Mouse (Mus musculus) intestine, embryonic 14.5 days (tissue): ENCODE measurements at regions not wholly inside any gene's neighbourhood (a gene's known extent, or its start where the extent isn't known, plus 50 kb on each side); places are given as distances from the start of the nearest gene placed in this dataset.

Source experiments
- ATAC-seq: fragments of 200-750 bp; cut with Nextera tagmentation; replicated peaks from 2 replicates; pipeline ENCODE4 v1.8.0; 2017; ENCODE audit warnings: low read depth, moderate number of reproducible peaks, moderate TSS enrichment, moderate library complexity; ENCODE audit not compliant: low FRiP score, low TSS enrichment
- DNase-seq: peaks from one replicate; pipeline ENCODE4 v3.0.0-alpha.2; 2018; ENCODE audit warnings: low spot score
- H3K27ac ChIP-seq: fragments of 300-500 bp; sonication (generic); 2 replicates; pipeline ENCODE4 v1.5.1; 2014; ENCODE audit warnings: low read depth, mild to moderate bottlenecking, control low read depth
- H3K27me3 ChIP-seq: fragments of 300-500 bp; sonication (generic); replicated peaks from 2 replicates; pipeline ENCODE4 v1.6.1; 2014; ENCODE audit warnings: low read length, control low read depth; ENCODE audit not compliant: control insufficient read depth, insufficient read depth
- H3K36me3 ChIP-seq: fragments of 300-500 bp; sonication (generic); 2 replicates; pipeline ENCODE4 v1.6.1; 2014; ENCODE audit warnings: low read length, control low read depth; ENCODE audit not compliant: control insufficient read depth, insufficient read depth
- H3K4me1 ChIP-seq: fragments of 300-500 bp; sonication (generic); replicated peaks from 2 replicates; pipeline ENCODE4 v1.6.1; 2014; ENCODE audit warnings: low read length, control low read depth, mixed read lengths; ENCODE audit not compliant: control insufficient read depth, insufficient read depth
- H3K4me2 ChIP-seq: fragments of 300-500 bp; sonication (generic); 2 replicates; pipeline ENCODE4 v1.6.1; 2014; ENCODE audit warnings: low read length
- H3K4me3 ChIP-seq: fragments of 300-500 bp; sonication (generic); 2 replicates; pipeline ENCODE4 v1.5.1; 2014; ENCODE audit warnings: low read depth, low read length, control low read depth, mixed read lengths
- H3K9ac ChIP-seq: fragments of 300-500 bp; sonication (generic); 2 replicates; pipeline ENCODE4 v1.6.1; 2014; ENCODE audit warnings: mild to moderate bottlenecking, low read length
- H3K9me3 ChIP-seq: fragments of 300-500 bp; sonication (generic); 2 replicates; pipeline ENCODE4 v1.6.1; 2016; ENCODE audit warnings: low read length, control low read depth; ENCODE audit not compliant: control insufficient read depth
- WGBS: fragments of 180-500 bp; shearing (Covaris S2); extraction: QIAGEN DNeasy Blood & Tissue Kit; methylation state at CpG from one replicate; pipeline ENCODE4 v1.1.7; 2014; 5-methylcytosine and 5-hydroxymethylcytosine counted together

GRCm38 (mm10) chr4:7385069-7385468 is 853.8 kb downstream of the Car8 start:
- H3K27me3 ChIP-seq: no peaks in the 10 kb centered on the region
- no peak overlapping the region for H3K4me2 ChIP-seq
- H3K9ac ChIP-seq: no peak overlapping the region
- DNase-seq (no peak), ATAC-seq (no peak)
- H3K36me3 ChIP-seq: no peaks in the 10 kb centered on the region
- no peaks in the 10 kb centered on the region for H3K9me3 ChIP-seq
- H3K4me1 ChIP-seq: no peaks in the 10 kb centered on the region
- H3K4me3 ChIP-seq: no peak overlapping the region
- H3K27ac ChIP-seq: no peak overlapping the region

DNA sequence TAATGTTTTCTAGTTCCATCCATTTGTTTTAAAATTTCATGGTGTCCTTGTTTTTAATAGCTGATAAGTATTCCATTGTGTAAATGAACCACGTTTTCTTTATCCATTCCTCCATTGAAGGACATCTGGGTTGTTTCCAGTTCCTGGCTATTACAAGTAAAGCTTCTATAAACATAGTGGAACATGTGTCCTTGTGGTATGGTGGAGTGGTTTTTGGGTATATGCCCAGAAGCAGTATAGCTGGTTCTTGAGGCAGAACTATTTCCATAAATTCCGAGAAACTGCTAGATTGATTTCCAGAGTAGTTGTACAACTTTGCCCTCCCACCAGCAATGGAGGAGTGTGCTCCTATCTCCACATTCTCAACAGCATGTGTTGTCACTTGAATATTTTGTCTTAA is 858.8 kb downstream of the Car8 start:
- Histone ChIP-seq H3K4me3 (no peak overlapping the region), H3K4me1 (no peaks in the 10 kb centered on the region), H3K4me2 (no peak overlapping the region), H3K27me3 (no peaks in the 10 kb centered on the region), H3K36me3 (no peaks in the 10 kb centered on the region), H3K9ac (no peak overlapping the region), H3K9me3 (no peaks in the 10 kb centered on the region), H3K27ac (no peak overlapping the region)
- WGBS: 35% methylated on average over 2 of the region's 2 CpGs
- ATAC-seq (no peak), DNase-seq (no peak)

DNA sequence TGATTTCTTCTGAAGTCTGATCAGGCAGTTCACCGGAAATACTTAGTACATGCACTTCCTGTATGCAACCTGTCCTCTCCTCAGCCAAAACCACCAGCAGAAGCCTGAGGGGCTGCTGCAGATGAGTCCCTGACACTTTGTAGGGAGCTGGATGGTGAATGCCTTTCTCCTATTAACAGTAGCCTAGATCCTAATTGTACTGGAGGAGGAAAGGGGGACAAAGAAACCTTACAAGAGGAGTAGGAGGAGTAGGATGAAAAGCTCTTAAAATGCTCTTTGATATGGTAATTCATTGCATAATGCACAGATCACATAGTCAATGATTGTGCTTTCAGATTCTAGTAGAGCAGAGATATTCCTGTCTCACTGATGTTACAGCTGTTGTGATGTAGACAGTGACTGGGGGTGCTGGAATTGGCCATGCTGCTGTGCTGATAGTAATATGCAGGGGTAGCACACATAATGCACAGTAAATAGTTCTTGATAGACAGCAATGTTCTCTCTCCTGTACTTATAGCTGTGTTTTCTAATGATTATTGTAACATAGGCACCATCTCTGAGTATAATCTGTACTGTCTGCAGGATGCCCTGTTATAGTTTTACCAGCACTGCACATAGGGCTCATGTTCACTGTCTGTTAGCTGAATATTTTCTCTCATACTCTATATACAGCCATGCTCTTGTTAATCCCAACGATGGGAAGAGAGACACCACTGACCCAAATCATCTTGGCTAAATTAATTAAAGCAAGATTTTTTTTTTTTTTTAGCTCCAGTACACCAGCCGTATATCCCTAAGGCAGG is 874.4 kb downstream of the Car8 start:
- Histone ChIP-seq H3K4me3 (no peak overlapping the region), H3K4me2 (no peak overlapping the region), H3K9me3 (no peaks in the 10 kb centered on the region), H3K27ac (no peak overlapping the region), H3K4me1 (no peaks in the 10 kb centered on the region), H3K36me3 (no peaks in the 10 kb centered on the region), H3K9ac (no peak overlapping the region), H3K27me3 (no peaks in the 10 kb centered on the region)
- WGBS: 87% methylated on average over 3 of the region's 3 CpGs
- ATAC-seq (no peak), DNase-seq (no peak)

GRCm38 (mm10) chr4:7363508-7363907 is 875.3 kb downstream of the Car8 start:
- WGBS: 93% methylated on average over 2 of the region's 2 CpGs
- Histone ChIP-seq H3K9ac (no peak overlapping the region), H3K4me1 (no peaks in the 10 kb centered on the region), H3K4me2 (no peak overlapping the region), H3K36me3 (no peaks in the 10 kb centered on the region), H3K4me3 (no peak overlapping the region), H3K27ac (no peak overlapping the region), H3K9me3 (no peaks in the 10 kb centered on the region), H3K27me3 (no peaks in the 10 kb centered on the region)
- ATAC-seq (no peak), DNase-seq (no peak)

- no peaks in the 10 kb centered on the region for H3K27me3 ChIP-seq
- H3K9ac ChIP-seq: no peak overlapping the region
- H3K27ac ChIP-seq: no peak overlapping the region
- no peaks in the 10 kb centered on the region for H3K4me1 ChIP-seq
- no peaks in the 10 kb centered on the region for H3K9me3 ChIP-seq
- no peak overlapping the region for H3K4me3 ChIP-seq
- ATAC-seq (no peak), DNase-seq (no peak)
- no peak overlapping the region for H3K4me2 ChIP-seq
- WGBS: 91% methylated on average over 3 of the region's 3 CpGs
- no peaks in the 10 kb centered on the region for H3K36me3 ChIP-seq
Observed at GRCm38 (mm10) chr4:7356202-7356601, 882.6 kb downstream of the Car8 start.

DNA sequence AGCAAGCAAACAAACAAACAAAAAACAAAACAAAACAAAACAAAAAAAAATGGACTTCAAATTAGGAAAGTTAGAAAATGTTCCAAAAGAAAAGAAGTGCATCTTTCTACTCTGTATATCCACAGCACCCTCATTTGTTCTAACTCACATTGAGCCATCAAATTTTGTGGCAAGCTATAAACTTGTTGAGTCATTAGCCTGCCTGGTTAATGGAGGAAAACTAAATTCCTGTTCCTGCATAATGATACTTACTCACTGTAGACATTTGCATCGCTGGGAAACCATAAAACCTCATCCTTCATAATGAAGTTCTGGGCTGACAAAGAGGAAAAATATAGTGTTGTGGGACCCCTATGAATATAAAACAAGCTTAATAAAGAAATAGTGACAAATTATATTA is 891.5 kb downstream of the Car8 start:
- Histone ChIP-seq H3K27ac (no peak overlapping the region), H3K27me3 (no peaks in the 10 kb centered on the region), H3K4me2 (no peak overlapping the region), H3K36me3 (no peaks in the 10 kb centered on the region), H3K4me3 (no peak overlapping the region), H3K4me1 (no peaks in the 10 kb centered on the region), H3K9me3 (no peaks in the 10 kb centered on the region), H3K9ac (no peak overlapping the region)
- WGBS: 78% methylated on average over 1 of the region's 1 CpGs
- DNase-seq: no peak
- no peak for ATAC-seq

- Histone ChIP-seq H3K4me1 (no peaks in the 10 kb centered on the region), H3K27me3 (no peaks in the 10 kb centered on the region), H3K27ac (no peak overlapping the region), H3K9ac (no peak overlapping the region), H3K4me2 (no peak overlapping the region), H3K36me3 (no peaks in the 10 kb centered on the region), H3K9me3 (no peaks in the 10 kb centered on the region), H3K4me3 (no peak overlapping the region)
- WGBS: 94% methylated on average over 1 of the region's 1 CpGs
- DNase-seq (no peak), ATAC-seq (no peak)
Observed at GRCm38 (mm10) chr4:7341159-7341558, 897.7 kb downstream of the Car8 start.

DNA sequence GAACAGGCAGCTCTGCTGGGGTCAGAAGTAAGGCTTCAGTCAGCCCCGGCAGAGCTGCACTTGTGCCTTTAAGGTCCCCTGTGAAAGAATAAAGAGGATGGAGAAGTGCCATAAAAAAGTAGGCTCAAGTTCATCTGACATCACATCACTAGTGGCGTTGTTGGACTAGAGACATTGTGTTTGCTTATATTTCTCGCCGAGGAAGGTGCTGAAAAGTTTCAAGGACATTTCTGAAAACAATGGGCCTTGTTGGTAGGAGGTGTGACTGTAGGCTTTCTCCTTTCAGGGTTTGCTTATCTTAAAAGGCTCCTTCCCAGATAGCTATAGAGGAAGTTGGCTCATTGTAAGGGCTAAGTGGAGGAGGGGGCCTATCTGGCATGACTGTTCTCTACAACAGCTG is 924.6 kb downstream of the Car8 start:
- DNase-seq (no peak), ATAC-seq (0 out of 2 replicates have a peak, but pooled peaks have one; percentile 32)
- 65% methylated on average over 4 of the region's 4 CpGs for WGBS

GRCm38 (mm10) chr4:7313219-7313618 is 925.6 kb downstream of the Car8 start:
- no peak for DNase-seq
- no peak overlapping the region for H3K4me3 ChIP-seq
- no peak overlapping the region for H3K27ac ChIP-seq
- no peaks in the 10 kb centered on the region for H3K27me3 ChIP-seq
- no peak for ATAC-seq
- H3K4me2 ChIP-seq: no peak overlapping the region
- H3K4me1 ChIP-seq: no peaks in the 10 kb centered on the region
- no peak overlapping the region for H3K9ac ChIP-seq
- no peaks in the 10 kb centered on the region for H3K36me3 ChIP-seq
- H3K9me3 ChIP-seq: no peaks in the 10 kb centered on the region
- WGBS: 87% methylated on average over 2 of the region's 2 CpGs

More for the DNA sequence above, 924.6 kb downstream of the Car8 start:
- H3K4me2 ChIP-seq: no peak overlapping the region
- H3K9ac ChIP-seq: no peak overlapping the region
- no peaks in the 10 kb centered on the region for H3K36me3 ChIP-seq
- no peak overlapping the region for H3K27ac ChIP-seq
- no peaks in the 10 kb centered on the region for H3K9me3 ChIP-seq
- no peaks in the 10 kb centered on the region for H3K4me1 ChIP-seq
- H3K4me3 ChIP-seq: no peak overlapping the region
- H3K27me3 ChIP-seq: no peaks in the 10 kb centered on the region
